Mouse (Mus musculus) c-Kit-positive CD71-positive TER-119-negative erythroid progenitor cells, embryonic 14.5 days (primary cell): Measurements from ENCODE around the gene Arih1.

Source experiments
- DNase-seq: peaks from one replicate; pipeline ENCODE4 v3.0.0-alpha.2; 2013; ENCODE audit warnings: low read depth

Gene Arih1

DNA sequence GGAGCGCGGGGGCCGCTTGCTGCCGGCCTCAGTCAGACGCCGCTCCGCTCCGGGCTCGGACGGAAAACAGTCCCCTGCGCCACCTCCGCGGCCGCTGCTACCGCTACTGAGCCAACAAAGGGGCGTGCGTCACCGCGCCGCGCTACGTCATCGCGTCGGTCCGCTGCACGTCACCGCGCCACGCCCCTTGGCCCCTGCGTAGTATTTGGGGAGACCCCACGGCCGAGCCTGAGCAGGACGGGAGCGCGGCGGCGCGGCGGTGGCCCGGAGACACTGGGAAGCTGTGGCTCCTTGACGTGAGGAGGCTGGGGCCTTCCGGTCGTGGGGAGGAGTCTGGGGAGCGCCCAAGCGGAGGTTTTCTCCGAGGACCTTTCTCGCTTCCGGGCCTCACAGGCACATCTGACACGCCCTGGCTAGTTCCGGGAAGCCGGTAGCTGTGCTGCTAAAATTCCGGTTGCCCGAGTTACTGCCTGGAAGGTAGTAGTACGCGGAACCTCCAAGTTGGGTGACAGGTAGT is at the start of gene Arih1:
Gene Arih1 (minus strand): TSS at position 70 of the 517 bp plus-strand sequence.
- peak; percentile 93 for DNase-seq

DNA sequence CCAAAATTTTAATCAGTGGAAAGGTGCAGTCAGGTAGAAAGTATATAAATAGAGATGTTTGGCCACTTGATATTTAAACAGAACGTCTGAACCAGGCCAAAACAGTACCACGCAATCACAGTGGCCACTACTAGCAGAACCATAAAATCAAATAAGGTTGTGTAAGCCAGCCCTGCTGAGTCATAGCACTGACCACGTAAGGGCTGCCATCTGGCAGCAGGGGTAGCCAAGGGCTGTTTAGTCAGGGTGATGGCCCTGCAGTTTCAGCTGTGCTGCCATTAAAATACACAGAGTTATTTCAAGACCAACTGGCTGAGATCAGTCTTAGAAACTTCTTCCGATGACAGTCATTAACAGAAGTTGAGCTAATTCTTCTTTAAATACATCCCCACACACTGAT is 47.5 kb upstream of the Arih1 start:
- no peak for DNase-seq

DNA sequence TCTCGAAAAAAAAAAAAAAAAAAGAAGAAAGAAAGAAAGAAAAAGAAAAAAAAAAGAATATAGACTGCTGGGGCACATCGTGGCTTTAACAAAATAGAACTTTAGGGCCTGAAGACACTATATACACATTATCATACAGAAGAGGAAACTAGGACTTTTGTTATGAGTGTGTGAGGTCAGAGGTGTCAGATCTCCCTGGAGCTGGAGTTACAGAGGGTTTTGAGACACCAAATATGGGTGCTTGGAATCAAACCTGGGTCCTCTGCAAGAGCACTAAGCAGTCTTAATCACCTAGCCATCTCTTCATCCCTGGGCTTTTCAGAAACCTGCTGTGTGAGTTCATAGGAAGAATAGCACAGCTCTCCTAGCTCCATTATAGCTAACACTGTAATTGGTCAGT is 47.0 kb upstream of the Arih1 start:
- no peak for DNase-seq

DNA sequence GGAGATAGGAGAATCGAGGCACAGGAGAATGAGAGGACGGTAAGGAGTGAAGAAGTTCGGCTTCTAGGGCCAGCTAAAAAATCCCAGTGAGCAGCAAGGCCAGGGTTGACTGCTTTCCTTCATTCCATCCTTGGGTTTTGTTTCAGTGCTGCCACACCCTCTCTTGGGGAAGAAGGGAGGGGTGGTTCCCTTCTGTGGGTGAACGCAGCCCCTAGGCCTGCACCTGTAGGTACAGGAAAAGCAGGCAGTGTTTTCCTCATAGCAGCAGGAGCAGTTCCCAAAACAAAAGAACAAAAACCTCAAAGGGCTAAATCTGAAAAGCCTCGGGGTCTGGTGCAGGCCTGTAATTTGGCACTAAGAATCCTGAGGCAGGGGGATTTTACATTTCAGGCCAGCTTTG is 45.2 kb upstream of the Arih1 start:
- DNase-seq: no peak

DNA sequence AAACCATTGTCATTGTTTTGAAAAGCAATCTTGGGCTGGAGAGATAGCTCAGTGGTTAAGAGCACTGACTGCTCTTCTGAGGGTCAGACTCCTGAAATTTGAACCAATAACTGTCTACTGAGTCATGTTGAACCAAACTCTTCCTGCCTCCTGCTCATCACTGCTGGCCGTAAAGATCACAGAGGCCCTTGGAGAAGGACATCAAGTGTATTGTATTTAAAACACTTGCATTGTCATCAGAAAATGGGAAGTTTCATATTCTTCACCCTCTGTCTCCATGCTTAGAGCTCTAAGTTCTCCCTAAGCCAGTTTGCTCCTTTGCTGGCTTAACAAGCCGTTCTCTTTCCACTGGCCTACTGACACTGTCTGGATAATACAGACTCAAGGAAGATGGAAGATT is 41.9 kb upstream of the Arih1 start:
- no peak for DNase-seq

DNA sequence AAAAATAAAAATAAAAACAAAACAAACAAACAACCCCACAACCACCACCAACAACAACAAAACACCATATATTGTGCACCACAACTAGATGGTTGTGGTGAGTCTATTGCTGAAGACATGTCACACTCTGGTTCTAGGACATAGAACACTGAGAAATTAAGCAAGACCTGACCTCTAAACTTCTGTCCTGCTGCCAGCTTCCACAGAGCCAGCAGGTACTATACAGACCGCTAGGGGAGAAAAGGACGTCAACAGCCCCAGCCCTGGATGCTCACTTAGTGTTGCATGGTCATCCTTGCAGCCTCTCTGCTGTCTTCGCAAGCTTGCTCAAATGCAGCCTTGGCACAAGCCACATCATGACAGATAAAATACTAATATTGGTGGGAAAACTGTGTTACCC is 41.2 kb upstream of the Arih1 start:
- no peak for DNase-seq

DNA sequence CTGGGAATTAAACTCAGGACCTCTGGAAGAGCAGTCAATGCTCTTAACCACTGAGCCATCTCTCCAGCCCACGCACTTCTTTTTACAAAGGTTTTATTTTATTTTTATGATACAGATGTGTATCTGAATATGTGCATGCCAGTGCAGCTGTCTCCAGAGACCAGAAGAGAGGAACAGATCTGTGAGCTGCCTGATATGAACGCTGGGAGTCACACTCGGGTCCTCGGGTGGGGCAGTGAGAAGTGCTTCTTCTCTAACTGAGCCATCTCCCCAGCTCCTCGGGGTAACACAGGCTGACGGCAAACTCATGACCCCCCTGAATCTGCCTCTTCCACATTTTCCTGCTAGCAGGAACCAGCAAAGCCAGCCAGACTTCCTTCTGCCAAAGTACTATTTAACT is 40.3 kb upstream of the Arih1 start:
- no peak for DNase-seq

DNA sequence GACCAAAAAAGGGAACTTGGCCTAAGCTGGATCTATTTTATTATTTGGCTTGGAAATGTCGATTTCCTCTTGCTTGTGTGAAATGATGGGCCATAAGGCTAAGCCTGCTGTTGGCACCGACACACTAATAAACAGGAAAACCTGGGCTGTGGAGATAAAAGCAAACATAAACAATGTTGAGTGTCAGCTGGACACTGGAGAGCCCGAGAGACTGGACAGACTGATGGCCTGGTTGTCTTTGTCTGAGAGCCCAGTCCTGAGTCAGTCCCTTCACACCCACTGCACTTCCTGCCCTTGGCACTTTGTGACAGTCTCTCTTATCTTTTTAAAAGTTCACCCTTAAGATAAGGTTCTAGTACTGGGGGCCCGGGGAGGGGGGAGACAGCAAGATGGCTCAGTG is 36.5 kb upstream of the Arih1 start:
- no peak for DNase-seq

DNA sequence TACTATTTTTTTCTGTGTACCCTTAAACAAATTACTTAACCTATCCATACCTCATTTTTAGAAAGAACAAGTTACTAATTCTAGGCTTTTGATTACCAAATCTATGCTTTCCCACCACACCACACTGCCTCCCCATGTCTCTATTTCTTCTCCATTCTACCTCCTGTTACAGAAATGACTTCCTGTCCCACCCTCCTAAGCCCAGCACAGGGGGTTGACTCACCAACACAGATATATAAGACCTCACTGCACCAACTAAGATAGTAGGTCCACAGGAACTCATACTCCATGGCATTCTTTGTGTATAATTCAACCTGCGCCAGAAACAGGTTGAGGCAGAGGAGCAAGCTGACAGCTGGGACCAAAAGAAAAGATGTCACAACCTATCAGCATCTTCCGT is 33.0 kb upstream of the Arih1 start:
- DNase-seq: no peak

DNA sequence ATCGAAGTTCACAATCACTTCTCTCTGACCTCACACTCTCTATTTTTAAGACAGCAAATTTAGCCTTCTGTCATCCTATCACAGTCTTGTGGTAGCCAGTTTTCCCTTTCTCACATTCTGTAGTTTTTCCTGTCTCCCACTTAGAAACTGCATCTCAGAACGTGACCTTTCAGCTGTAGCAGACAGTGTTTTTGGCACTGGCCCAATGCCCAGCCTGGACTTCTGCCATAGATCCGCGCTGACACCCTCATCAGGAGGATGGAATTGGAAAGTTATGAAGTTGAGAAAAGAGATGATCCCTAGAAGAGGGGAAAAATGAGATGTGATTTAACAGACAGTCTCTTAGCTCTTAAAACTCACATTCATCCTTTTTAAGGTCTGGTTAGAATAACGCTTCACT is 32.6 kb upstream of the Arih1 start:
- DNase-seq: no peak

DNA sequence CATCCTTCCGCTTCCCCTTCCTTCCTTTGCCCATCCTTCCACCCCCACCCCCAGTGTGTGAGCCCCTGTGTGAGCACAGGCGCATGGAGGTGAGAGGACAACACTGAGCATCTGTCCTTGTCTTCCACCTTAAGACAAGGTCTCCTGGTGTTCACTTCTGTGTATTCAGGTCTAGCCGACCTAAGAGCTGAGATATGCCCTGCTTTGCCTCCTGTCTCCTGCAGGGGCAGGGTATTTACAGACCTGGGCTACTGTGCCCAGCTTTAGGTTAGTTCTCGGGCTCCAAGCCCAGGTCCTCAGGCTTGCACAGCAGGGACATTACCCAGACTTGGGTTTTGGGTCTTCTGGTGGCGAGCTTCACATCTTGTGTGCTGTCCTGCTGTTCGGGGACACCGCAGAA is 30.7 kb upstream of the Arih1 start:
- no peak for DNase-seq

DNA sequence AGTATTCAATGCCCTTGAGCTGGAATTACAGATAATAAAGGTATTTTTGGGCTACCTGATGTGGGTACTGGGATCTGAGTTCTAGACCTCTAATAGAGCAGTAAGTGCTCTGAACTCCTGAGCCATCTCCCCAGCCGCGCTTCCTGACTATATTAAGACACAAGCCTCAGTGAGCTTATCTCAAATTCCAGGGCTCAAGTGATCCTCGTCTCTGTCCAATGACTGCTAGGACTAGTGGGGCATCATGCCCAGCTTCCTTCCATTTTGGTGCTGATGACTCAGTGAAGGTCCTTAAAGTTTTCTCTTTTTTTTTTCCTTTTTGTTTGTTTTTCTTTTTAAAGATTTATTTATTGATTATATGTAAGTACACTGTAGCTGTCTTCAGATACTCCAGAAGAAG is 28.7 kb upstream of the Arih1 start:
- no peak for DNase-seq

DNA sequence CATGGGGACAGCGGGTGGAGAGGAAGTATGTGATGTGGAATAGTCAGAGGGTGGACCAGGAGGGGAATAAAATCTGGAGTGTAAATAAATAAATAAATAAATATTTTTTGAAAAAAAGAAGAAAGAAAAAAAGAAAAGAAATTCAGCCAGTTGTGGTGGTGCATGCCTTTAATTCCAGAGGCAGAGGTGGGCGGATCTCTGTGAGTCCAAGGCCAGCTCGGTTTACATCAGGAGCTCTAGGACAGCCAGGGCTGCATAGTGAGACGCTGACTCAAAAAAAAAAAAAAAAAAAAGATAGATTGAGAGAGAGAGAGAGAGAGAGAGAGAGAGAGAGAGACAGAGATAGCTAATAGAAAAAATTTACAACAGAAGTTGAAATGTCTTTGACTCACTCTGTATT is 26.0 kb upstream of the Arih1 start:
- no peak for DNase-seq

DNA sequence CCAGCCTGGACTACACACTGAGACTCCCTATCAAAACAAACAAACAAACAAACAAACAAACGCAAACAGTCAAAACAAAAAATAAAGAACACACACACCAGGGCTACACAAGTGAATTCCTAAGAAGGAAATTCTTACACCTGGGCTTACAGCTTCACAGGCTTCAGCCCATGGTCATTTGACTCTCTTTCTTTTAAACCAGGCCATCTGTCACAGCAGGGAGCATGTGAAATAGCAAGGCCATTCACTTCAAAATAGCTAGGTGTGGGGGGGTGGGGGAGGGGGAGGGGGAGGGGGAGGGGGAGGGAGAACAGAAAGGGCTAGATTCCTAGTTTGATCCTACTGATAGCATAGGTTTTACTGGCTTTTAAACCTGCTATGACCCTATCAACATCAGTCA is 21.7 kb upstream of the Arih1 start:
- DNase-seq: no peak

DNA sequence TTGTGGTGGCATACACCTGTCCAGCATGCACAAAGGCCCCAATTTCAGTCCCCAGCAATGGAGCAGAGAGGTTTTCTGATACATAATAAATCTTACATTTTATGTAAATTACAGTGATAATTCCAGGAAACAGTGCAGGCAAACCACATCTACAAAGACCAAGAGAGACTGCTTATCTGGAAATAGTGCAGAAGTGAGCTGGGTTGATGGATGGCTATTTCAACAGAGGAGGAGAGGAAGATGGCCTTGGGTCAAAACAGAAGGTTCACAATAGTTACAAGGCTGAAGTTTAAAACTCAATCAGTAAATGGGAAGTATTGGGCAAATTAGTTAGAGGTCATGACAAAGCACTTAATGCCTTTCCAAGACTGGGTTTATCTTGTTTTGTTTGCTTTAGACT is 913 bp upstream of the Arih1 start:
- DNase-seq: peak; percentile 33

DNA sequence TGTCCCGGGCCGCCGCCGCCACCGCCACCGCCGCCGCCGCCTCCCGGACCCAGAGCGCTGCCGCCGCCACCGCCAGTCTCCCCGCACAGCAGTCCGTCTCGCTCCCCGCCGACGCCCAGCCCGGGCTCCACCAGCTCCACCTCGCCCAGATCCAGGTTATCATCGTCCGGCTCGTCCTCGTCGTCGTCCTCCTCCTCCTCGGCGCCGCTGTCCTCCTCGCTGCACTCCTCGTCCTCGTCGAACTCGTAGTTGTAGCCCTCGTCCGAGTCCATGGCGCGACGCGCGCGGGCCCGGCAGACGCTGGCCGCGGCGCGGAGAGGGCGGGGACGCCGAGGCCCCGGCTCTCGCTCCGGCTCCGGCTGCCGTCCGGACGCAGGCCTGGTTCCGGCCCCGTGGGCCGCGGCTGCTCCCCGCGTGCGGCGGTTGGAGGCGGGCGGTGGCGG is 321 bp downstream of the Arih1 start:
- DNase-seq: peak; percentile 25

DNA sequence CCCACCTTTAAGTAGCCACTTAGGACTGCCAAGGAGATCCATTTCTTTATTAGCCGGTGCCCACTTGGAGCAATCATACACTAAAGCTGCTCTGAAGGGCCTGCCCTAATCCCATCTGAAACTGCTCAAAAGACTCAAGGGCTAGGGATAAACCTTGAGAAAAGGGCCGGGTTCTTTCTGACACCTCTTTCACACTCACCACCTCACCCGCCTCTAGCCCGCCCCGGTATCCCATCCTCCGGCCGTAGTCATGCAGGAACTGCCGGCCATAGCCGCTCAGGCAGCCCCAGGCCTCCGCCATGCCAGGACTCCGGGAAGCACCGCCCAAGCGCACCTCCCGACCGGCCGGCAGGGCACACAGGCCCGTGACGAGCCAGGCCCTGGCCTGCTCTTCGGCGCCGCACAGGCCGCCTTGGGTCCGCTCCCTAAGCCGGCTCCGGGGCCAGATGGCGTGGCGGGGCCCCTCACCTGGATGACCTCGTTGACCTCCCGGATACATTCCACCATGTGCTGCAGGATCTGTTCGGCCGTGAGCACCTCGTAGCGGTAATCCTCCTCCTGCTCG is 825 bp downstream of the Arih1 start:
- DNase-seq: peak; percentile 25

DNA sequence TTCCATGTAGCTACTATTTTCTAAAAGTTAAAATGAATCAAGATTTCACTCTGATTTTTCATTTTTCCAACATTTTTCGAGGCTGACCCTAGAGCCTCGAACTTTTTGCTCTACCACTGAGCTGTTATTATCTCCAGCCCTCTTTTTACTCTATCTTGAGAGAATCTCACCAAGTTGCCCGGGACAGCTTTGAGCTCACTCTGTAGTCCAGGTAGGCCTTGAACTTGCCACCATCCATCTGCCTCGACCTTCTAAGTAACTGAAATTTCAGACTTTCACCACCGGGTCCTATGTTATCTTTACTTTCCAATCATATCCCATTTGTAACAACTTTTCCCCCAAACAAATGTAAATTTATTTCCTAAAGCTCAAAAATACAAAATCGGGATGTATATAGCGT is 1.7 kb downstream of the Arih1 start:
- no peak for DNase-seq

DNA sequence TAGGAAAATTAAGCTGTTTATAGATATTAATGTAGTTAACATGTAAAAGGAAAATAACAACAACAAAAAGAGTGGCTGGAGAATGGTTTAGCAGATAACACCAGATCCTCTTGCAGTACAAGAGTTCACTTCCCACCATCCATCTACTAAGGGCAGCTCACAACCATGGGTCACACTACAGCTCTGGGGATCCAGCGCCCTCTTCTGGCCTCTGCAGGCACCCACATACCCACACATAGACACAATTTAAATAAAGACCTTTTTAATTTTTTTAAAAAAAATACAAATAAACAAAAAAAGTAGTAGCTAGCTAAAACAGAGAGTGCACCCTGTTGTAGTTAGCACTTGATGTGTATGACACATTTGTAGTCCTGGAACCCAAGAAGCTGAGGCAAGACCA is 4.0 kb downstream of the Arih1 start:
- peak; percentile 66 for DNase-seq

DNA sequence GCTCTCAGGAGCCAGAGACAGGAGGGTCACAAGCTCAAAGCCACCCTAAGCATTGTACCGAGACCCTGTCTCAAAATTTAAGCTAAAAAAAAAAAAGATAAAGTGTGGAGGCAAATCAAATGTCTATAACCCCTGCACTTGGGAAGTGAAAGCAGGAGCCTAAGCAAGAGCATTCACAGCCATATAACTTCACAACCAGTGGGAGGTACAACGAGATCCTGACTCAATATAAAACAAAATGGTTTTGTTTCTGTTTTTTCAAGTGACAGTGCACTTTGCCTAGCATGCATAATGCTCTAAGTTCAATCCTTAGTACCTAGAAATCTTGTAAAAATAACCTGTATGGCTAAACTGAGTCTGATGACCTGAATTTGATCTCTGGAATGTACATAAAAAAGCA is 9.8 kb downstream of the Arih1 start:
- no peak for DNase-seq

DNA sequence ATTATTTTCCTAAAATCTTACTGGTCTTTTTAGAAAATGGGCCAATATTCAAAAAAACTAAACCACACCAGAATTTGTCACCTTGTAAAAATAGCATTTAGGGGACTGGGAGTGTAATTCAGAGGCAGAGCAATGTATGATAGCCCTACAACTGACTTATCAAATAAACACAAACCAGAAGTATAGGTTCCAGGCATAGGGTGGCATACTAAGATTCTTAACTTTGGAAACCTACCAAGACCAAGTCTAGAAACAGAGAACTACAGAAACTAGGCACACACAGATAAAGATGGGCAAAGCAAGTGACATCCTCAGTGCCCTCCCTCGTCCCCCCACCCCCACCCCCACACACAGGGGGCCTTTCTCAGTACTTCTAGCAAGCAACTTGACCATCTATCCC is 11.6 kb downstream of the Arih1 start:
- no peak for DNase-seq

DNA sequence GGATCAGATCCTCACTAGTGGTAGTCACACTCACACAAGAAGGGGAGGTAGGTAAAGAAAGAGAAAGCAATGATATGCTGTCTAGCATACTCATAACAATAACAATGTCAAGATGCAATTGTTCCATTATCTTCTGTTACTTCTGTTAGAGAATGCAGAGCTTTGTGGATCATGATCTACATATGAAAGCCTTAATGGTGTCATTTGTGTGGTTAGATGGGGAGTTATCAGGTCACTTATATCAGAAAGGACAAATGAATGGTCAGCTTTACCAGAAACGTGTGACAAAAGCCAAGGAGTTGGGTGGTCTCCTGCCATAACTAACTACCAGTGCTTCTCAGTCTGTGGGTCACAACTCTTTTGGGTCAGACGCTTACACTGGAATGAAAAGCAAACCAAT is 13.2 kb downstream of the Arih1 start:
- no peak for DNase-seq

DNA sequence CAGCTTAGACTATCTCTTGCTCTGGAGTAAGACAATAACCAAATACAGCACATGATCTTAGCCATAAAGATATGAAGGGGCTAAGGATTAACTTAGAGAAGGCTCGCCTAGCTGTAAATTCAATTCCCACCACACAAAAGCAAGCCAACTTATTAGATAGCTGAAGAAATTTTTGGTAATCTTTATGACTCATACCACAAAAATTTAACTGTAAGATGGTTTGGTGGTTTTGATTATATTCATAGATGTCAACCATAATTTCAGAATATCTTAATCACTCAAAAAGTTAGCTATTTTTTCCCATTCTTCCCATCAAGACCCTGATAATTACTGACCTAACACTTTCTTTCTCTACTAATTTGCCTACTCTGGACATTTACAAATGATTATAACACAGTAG is 17.0 kb downstream of the Arih1 start:
- DNase-seq: no peak

DNA sequence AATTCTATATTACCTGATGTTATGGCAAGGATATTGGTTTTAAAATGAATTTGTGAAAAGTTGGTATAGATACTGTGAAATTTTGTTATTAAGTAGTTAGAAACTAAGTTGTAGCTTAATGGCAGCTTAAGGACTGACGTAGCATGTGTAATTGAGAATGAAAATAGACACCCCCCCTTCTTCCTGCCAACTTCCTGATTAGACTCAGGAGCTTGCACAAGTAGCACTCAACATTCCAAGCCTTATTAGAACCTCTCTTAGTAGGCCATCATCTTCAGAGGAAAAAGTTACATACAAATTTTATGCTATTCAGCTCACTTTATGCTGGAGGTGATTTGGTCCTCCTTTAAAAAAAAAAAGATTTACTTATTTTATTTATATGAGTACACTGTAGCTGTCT is 22.1 kb downstream of the Arih1 start:
- DNase-seq: no peak

DNA sequence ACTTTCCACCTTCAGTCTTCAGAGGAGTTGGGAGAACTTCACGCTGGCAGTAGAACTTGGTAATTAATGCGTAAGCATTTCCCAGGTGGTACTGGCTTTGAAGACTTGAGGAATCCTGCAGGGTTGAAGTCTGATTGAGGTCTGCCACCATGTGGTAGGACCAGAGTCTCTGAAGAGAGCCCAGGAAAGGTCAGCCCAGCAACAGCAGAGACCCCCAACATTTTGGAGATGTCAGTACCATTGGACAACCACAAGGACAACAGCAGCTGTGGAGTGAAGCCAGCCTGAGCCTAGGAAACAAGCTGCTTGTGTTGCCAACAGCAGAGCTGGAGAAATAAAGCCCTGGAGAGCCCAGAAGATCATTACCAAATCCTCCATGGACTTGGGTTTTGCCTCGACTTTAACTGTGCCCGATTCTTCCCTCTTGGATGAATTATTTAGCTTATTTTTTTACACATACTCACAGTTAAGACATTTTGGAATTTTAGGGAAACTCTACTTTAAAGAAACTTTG is 27.4 kb downstream of the Arih1 start:
- no peak for DNase-seq
